Mouse (Mus musculus) liver, adult (tissue): Measurements from ENCODE around the gene Hspbap1.

Source experiments
- GATA4 ChIP-seq: IDR thresholded peaks from 2 replicates; pipeline ENCODE4 v1.6.1; 2014; ENCODE audit warnings: mild to moderate bottlenecking, low read length; ENCODE audit not compliant: insufficient replicate concordance

Gene Hspbap1

GRCm38 (mm10) chr16:35874416-35874815, 104.2 kb downstream of the Hspbap1 start:
- TF ChIP-seq GATA4, result no peak
